Mouse (Mus musculus) lung, postnatal 14 days (tissue): ENCODE measurements at regions not wholly inside any gene's neighbourhood (a gene's known extent, or its start where the extent isn't known, plus 50 kb on each side); places are given as distances from the start of the nearest gene placed in this dataset.

ENCODE experiments used
- DNase-seq: peaks from one replicate; pipeline ENCODE4 v3.0.0; 2021

GRCm38 (mm10) chrX:16421159-16421558 is 101.5 kb upstream of the Cypt1 start:
- DNase-seq = no peak

GRCm38 (mm10) chrX:16421663-16422062 is 101.0 kb upstream of the Cypt1 start:
- DNase-seq = no peak

GRCm38 (mm10) chrX:16438088-16438487 is 84.6 kb upstream of the Cypt1 start:
- no peak for DNase-seq

GRCm38 (mm10) chrX:16450496-16451078 is 72.1 kb upstream of the Cypt1 start:
- peak; percentile 33 for DNase-seq
